Mouse (Mus musculus): Measurements from ENCODE around the gene Tmppe. TPM values are rescaled to one million over a fixed set of nuclear protein-coding genes. Genes with fewer than 3 reads are reported as not detected.

The Tmppe gene
- total RNA-seq, 1 experiment from 2014 or later: 6.9 TPM

GRCm38 (mm10) chr9:114442893-114443292 is 42.0 kb downstream of the Tmppe start:
- no peak for DNase-seq

DNA sequence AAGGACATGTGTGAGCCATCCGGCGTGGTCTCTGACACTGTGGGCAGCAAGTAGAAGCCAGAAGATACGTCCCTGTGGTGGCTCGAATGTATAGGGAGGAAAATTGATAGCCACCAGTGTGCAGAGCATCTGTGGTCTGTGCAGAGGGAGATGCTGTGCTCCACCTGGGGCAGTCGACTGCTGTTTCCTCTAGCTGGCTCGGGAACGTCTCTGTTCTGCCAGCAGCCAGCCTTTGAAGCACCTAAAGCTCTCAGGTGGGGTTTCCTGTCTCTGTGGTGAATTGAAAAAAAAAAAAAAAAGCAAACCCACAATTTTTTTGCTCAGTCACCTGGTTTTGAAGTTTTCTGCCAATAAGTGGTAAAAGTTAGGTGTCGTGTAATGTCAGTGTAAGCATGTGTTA is 42.4 kb downstream of the Tmppe start:
- no peak for DNase-seq

DNA sequence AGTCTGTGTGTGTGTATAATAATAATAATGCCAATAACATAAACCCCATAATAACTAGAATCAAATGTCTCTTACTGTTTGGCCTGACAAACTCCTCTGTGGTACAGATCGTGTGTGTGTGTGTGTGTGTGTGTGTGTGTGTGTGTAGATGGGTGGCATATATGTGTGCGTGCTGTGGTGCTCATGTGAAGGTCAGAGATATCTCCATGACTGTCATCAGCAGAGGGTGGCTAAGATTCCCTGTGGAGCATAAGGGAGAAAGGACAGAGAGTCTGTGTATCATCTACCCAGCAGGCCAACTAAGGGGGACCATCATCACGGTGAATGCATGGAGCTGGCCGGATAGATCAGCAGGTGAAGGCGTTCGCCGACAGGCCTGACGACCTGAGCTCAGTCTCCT is 46.0 kb downstream of the Tmppe start:
- no peak for DNase-seq

- no peak for DNase-seq
These were observed 47.8 kb downstream of the Tmppe start for GRCm38 (mm10) chr9:114448700-114449099.

GRCm38 (mm10) chr9:114449120-114449754 is 48.3 kb downstream of the Tmppe start:
- no peak for DNase-seq

- DNase-seq: no peak
These were observed 50.7 kb downstream of the Tmppe start for GRCm38 (mm10) chr9:114451615-114452014.

DNA sequence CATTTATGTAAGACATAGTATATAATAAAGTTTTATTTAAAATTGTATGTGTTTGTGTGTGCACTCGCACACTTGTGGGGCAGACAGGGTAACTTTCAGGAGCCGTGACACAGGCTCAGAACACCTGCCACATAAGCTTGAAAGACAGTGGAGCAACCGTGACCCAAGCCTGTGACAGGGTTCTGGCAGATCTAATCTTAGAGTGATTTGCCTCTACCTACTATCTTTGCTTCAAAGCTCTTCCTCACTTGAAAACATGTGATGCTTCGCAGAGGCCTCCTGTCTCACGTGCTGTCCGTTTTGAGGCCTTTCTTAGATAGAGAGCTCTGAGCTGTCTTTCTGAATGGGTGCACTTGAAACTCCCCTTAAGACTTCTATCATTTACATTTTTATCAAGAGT is 51.5 kb downstream of the Tmppe start:
- DNase-seq: no peak

DNA sequence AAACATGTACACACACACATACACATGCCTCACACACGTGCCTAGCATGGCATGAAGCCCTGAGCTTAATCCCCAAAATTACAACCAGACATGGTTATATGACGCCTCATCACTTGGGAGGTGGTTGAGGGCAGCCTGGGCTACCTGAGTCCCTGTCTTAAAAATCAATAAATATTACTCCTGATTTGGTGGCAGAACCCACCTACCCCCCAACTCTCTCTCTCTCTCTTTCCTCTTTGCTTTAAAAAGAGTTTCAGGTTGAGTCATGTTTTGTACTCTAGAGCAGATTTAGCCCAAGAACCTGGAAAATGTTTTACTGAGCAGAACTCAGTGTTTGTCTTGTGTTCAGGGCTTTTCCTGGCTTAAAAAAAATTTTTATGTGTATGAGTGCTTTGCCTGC is 54.5 kb downstream of the Tmppe start:
- DNase-seq: no peak

Other genes with a start within 250 kb of the Tmppe start
- gene Bcl2a1c, start 71.0 kb upstream of the Tmppe start, total RNA-seq (2021): not detected in 2 replicates
- gene Crtap, start 10.4 kb upstream of the Tmppe start, total RNA-seq (2021): 84.4 and 85.4 TPM in 2 replicates
- 25.5 and 25.6 TPM in 2 replicates for gene Glb1, start within 50 bp of the Tmppe start, total RNA-seq (2021)
- gene Ccr4, start 103.8 kb downstream of the Tmppe start, total RNA-seq (2021): not detected in 2 replicates
- gene C130032M10Rik, start 114.6 kb downstream of the Tmppe start, total RNA-seq (2021): not detected in 2 replicates
- gene Trim71, start 163.3 kb downstream of the Tmppe start, total RNA-seq (2021): 0.04 TPM in 1 of 2 replicates, not detected in the other
- gene Cnot10, start 239.1 kb downstream of the Tmppe start, total RNA-seq (2021): 33.9 and 36.5 TPM in 2 replicates